Mouse (Mus musculus) cerebellum, adult 18-20 months (tissue): ENCODE measurements around the gene Stub1.

Source experiments
- DNase-seq, 2 experiments: peaks; one replicate each; pipeline ENCODE4 v3.0.0; 2021

Stub1 gene

DNA sequence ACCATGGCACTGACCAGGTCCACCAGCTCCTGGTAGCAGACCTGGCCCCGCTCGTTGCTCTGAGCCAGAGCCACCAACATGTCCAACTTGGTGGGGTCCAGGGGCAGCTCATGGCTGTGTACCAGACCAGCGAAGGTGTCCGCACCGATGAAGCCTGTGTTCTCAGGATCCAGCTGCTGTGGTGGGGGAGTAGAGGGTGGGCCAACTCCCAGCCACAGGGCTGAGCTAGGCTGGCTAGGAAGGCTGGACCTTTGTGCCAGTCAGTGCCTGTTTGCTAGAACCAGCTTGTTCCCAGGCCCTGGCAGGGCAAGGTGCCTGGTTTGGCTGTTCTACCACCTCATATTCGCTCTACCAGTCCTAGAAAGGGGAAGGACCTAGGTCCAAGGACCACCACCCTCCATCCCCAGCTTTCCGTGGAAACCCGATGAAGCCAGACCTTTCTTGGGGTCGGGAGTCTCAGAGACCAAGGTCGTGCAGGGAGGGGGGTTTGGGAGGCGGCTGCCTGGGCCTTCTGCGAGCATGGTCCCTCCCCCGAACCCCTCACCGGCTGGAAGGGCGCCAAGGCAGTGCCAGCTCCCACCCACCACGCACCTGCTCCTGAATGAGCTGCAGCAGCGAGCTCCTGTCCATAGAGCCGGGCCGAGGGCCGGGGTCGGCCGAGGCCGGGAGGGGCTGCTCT, 3.3 kb upstream of the Stub1 start:
- no peak for DNase-seq

DNA sequence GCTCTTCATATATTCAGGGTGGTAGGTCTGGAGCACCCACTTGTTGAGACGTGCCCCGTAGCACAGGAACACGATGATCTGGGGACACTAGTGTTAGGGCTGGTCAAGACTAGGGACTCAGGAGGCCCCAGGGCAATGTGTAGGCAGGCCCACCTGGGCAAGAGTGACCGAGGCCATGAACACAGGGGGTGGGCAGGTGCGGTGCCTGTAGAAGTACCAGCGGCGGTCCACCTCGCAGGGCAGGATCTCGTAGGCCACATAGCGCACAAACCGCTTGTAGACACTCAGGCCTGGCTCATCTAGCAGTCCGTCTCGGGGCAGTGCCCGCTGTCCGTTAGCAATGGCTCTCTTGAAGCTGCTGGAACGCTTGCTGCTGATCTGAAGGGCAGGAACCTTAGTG, 2.6 kb upstream of the Stub1 start:
- DNase-seq, result peak in 1 of 2 experiments; percentile 42

DNA sequence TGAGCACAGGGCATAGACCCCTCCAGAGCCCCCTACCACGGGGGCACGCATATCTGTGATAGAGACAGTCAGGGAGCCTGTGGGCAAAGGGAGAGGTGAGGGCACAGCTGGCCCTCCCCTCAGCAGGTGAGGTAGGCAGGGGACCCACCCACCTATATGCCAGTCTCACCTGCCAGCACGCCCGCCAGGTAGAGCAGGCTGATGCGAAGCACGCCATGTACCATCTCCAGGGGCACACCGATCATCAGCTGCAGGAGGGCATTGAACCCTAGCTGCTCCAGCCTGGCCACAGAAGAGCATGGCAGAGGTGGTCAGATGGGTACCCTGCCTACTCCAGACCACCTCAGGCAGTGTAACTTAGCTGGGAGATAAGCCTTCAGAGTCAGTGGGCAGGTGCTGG, 2.1 kb upstream of the Stub1 start:
- DNase-seq, result peak in 1 of 2 experiments; percentile 25

DNA sequence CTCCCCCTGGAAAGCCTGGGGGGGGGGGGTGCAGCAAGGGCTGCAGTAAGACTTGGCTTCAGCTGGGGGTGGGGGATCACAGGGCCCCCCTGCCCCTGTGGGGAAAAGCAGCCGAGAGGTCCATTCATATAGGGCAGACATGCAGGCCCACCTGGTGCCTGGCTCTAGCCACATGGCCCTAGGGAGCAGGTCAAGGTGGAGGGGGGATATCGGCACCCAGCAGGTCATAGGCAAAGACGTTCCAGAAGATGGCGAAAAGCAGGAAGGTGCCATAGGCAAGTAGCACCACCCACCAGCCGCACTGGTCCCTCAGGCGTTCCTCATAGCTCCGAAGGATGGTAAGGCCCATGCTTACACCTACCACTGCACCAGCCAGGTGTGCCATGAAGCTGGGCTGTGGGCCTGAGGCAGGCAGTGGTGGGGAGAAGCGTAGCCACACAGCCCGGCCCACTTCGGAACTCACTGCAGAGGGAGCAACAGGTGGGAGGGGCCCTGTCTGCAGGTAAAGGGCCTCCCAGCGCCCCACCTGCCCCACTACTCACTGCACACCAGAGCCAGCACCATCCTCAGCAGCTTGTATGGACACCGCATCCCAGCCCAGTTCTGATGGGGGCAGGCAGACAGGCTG, 1.5 kb upstream of the Stub1 start:
- peak in 1 of 2 experiments; percentile 46 for DNase-seq

DNA sequence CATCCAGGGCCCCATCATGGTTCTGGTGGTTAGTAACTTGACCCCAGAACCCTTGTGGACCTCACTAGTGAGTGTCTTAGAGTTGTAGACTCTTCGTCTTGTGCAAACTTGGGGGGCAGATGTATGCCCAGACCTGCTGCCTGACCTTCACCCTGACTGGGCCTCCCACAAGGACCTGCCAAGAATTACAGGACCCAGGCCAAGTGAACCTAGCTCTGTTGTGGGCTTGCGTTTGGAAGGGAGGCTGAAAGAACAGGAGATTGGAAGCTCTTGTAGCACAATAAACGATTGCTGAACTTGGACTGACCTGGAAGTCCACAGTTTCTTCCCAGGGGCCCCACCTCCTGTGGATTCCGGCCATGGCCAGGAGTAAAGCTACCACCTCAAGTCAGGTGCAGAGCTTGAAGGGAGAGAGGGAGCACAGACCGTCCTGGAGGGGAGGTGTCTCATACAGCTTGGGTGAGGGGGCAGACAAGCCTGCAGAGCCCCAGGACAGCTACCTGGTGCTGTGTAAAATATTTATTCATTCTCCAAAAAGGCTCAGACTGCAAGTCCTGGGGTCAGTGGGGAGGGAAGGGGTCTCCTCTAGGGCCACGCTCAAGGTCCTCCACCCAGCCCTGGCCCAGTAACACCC, 874 bp upstream of the Stub1 start:
- DNase-seq, result peak in 1 of 2 experiments; percentile 34

DNA sequence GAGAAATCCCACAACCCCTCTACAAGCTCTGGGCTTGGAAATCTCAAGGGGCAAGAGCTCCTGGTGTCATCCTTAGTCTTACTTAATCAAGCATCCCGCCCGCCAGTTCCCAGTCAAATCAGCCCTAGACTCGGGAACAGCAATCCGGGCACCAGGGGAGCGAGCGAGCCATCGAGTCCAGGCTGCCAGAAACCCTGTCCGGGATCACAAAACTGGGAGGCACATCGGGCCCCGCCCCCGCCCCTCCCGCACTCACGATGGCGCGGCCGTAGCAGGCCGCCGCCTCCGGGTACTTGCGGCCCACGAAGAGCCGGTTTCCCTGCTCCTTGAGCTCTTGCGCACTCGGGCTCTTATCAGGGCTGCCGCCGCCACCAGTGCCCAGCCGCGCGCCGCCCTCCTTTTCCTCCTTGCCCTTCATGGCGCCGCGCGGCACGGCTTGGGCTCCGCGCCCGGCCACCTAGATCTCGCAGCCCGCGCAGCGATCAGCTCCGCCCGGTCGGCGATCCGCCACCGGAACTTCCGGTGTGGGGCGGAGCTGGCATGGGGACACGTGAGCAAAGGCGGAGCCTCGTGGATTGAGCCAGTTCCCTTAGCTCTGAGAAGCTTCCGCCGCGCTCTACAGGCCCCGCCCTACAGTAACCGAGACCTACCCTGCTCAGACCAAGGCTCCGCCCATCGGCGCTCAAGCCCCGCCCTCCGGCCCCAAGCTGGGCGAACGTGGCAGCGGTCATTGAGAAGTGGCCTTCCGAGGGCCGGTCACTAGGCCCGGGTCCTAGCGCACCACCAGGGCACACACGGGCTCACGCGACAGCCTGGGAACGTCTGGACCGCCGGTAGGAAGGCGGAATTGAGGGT, 541 bp downstream of the Stub1 start:
- peak; percentile 99 for DNase-seq

DNA sequence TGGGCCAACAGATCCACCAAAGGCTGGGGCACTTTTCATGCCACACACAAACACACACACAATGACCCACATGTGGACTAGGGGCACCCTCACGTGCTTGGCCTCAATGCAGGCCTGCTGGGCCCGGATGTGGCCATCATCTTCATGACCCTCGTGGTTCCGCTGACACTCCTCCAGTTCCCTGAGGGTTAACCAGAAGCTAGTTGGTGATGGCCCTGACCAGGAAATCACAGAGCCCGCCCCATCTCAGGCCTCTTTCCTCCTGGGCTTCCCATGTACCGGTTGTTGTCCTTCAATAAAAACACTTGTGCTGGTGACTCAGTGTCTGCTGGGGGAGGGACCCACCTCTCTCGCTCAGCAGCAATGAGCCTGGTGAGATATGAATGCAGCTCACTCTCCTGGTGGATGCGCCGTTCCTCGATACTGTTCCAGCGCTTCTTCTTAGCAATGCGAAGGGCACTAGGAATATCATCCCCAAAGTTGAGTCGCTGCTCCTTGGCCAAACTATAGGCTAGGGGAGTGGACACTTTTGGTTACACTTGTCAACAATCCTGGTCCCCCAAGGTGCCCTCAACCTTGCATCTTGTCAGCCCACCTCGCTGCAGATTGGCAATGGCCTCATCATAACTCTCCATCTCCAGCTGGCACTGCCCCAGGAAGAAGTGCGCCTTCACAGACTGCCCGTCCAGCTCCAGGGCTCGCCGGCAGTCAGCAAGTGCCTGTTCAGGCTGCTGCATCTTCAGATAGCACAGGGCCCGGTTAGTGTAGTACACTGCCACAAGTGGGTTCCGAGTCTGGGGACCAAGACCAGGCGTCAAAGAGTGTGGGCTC, 1.5 kb downstream of the Stub1 start:
- peak; percentile 53 to 60 for DNase-seq

DNA sequence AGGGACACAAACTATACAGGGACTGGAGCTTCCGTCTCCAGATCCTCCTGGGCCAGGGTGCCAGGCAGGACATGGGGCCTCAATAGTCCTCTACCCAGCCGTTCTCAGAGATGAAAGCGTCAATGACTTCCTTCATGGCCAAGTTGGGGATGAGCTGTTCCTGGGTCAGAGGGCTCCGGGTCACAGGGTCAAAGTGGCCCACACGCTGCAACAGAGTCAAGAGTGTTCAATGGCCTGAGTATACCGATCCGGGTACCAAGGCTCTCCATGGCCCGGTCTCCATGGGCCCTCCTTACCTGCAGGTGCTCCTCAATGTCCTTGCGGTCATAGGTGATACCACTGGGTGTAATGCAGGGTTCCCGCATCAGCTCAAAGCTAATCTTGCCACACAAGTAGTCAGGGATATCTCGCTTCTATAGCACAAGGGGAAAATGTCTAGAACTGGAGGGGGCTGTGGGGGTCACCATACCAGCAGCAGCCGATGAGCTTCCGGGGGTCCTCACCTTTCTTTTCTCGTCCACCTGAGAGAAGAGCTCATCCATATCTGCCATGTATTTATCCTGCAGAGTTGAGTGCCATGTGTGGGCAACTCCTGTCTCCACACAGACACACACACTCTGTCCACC, 2.3 kb downstream of the Stub1 start:
- no peak for DNase-seq

DNA sequence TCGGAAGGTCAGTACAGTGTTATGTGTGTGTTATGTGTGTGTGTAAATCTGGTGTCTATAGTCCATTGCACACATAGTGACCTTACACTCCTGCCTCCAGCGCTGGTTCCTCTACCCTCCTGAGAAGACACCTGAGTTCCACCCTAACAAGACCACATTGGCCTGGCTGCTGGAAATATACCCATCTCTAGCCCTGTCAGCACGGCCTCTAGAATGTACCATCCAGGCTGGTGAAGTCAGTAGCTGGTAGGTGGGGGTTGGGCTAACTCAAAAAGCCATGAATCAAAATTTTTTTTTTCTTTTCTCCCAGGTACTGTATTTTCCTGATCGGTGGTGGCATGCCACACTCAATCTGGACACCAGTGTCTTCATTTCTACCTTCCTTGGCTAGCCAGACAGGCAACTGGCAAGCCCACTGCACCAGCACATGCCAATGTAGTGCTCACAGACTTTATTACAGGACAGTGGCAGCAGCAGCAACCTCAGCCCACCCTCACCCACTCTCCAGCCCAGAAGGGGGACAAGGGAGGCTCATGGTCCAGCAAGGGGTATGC, 2.9 kb downstream of the Stub1 start:
- no peak for DNase-seq

DNA sequence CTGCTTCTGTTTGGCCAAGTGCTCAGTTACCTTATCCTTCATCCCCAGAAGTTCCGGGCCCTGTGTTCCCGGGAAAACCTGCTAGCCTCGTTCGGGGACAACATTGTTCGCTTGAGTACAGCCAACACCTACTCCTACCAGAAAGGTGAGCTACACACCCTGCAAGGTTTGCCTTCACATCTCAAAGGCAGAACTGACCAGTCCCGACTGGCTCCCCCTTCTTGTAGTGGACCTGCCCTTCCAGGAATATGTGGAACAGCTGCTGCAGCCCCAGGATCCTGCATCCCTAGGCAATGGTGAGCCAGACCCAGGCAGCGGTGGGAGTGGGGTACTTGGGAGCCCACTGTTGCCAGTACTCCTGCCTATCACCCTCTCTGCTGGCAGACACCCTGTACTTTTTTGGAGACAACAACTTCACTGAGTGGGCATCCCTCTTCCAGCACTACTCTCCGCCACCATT, 3.6 kb downstream of the Stub1 start:
- peak in 1 of 2 experiments; percentile 26 for DNase-seq

DNA sequence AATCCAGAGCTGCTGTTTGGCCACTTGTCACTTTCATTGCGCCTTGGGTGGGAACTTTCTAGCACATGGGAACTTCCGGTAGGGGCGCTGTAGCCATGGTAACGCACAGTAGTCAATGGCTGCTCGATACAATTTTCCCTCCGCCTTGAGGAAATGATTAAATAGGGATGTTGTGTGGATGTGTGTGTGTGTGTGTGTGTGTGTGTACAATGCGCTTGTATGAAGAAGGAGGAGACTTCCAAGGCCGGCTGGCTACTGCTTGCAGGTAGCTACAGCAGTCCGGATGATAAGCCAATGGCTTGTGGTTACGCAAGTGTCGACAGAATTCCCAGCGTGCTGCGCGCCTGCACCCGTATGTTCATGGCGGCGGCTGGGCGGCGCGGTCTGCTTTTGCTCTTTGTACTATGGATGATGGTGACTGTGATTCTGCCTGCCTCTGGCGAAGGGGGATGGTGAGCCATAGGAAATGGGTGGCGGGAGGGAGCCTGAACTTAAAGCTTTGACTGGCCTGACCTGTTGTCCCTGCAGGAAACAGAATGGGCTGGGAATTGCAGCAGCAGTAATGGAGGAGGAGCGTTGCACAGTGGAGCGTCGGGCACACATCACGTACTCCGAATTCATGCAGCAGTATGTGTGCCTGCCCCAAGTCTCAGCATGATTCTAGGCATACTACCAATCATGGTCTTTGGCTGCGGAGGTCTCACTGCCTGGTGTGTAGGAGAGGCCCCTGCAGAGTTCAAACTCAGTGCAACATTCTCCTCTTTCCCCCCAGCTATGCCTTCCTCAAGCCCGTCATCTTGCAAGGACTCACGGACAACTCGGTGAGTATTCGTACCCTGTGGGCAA, 4.3 kb downstream of the Stub1 start, which contains the start of gene Jmjd8:
Gene Jmjd8, plus strand, starts transcription at position 156 of the 846 bp plus-strand sequence.
- DNase-seq, result peak; percentile 86 to 87

DNA sequence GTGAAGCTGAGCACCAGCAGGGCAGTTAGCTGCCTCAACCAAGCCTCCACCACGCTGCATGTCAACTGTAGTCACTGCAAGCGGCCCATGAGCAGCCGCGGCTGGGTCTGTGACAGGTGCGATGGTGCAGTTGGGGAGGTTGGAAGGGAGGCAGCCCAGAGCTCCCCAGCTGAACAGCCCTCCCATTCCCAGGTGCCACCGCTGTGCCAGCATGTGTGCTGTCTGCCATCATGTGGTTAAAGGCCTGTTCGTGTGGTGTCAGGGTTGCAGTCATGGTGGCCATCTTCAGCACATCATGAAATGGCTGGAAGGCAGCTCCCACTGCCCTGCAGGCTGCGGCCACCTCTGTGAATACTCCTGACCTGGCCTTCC, 5.0 kb downstream of the Stub1 start:
- peak in 1 of 2 experiments; percentile 25 for DNase-seq

DNA sequence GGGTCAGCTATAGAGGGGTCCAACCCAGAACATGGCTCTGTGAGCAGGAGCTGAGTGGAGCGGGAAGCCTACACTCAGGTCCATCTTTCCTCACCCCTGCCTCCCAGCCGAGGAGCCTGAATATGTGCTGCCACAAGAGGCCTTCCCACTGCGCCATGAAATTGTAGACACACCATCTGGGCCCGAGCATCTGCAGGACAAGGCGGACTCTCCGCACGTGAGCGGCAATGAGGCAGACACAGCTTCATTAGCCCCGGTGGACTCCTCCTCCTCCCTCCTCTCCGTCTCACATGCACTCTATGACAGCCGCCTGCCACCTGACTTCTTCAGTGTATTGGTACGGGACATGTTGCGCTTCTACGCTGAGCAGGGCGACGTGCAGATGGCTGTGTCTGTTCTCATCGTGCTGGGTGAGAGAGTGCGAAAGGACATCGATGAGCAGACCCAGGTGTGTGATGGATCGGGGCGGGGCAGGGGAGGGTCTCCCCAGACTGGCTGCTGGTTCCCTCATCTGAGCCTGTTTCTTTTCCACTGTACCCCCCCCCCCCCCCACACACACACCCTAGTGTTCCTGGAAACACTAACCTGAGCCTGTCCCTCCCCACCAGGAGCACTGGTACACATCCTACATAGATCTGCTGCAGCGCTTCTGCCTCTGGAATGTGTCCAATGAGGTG, 5.5 kb downstream of the Stub1 start:
- no peak for DNase-seq

DNA sequence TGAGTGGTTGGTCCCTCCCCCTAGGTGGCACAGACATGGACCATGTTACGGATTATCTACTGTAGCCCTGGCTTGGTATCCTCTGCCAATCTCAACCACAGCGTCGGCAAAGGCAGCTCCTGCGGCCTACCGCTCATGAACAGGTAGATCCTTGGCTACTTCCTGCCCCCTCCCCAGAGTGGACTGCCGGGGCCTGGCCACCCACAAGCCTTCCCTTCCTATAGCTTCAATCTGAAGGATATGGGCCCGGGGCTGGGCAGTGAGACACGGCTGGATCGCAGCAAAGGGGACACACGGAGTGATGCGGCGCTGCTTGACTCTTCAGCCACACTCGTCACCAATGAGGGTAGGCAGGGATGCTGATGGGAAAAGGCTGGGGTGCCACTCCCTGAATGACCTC, 6.2 kb downstream of the Stub1 start:
- DNase-seq, result no peak

DNA sequence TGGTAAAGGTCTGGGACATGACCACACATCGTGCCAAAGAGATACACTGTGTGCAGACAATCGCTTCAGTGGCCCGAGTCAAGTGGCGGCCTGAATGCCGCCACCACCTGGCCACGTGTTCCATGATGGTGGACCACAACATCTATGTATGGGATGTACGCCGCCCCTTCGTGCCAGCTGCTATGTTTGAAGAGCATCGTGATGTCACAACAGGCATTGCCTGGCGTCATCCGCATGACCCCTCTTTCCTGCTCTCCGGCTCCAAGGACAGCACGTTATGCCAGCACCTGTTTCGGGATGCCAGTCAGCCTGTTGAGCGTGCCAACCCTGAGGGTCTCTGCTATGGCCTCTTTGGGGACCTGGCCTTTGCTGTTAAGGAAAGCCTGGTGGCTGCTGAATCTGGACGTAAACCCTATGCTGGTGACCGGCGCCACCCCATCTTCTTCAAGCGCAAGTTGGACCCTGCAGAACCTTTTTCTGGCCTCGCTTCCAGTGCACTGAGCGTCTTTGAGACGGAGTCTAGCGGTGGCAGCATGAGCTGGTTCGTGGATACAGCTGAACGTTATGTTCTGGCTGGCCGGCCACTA, 7.1 kb downstream of the Stub1 start:
- no peak for DNase-seq

DNA sequence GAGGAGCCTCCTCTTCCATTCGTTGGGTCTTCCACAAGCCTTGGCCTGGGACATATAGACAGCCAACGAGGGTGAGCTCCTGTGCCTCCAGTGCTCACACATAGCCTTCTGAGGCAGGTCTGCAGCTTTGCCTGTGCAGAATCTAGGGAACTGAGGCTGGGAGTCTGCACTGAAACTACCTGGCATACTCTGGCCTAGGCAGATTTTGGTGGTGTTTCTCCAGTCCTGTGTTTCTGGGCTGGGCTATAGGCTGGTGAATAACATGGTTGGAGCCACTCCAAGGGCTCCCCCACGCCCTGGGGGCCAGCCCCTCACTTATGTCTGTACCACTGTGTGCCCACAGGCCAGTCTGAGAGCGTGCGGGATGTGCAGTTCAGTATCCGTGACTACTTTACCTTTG, 7.9 kb downstream of the Stub1 start:
- DNase-seq, result peak in 1 of 2 experiments; percentile 23

DNA sequence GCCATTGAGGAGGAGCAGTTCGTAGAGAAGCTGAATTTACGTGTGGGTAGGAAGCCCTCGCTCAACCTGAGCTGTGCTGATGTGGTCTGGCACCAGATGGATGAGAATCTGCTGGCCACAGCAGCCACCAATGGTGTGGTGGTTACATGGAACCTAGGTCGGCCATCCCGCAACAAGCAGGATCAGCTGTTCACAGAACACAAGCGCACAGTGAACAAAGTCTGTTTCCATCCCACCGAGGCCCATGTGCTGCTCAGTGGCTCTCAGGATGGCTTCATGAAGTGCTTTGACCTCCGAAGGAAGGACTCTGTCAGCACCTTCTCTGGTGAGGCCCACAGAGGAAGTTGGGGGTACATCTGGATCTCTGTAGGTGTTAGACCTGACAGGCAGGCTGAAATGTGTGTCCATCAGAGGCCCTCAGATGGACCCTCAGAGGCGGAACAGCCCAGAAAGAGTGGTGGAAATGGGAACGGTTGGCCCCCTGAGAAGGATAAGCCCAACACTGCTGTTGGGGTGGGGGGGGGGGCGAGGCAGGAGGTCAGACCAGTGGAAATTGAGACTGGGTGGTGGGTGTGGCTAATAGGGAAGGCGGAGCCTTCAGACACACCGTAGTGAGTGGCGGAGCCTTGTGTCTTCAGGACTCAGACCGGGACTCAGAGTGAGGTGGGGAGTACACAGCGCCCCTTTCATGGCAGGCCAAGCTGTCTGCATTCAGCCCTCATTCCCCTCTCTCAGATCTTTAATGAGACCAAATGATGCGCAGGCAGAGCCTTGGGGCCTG, 8.7 kb downstream of the Stub1 start:
- no peak for DNase-seq

DNA sequence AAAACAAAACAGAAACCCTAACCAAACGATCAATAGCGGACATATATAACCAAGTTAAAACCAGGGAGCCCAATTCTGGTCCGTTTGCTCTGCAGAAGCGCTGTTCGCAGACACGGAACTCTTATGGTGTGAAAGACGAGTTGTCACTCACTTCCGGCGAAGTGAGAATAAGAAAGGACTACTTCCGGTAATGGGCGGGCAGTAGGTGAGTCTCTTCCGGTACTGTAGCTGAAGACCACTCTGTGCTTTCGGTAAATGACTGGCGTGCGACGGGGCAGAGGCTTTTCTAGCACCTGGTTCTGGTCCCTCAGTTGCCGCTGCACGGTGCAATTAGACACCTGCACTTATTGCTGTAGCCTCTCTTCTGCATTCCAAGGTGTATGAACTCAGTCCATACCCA, 9.8 kb downstream of the Stub1 start, which contains the start of gene Wdr24:
Gene Wdr24, plus strand, starts transcription at position 176 of the 400 bp plus-strand sequence.
- DNase-seq, result peak; percentile 75 to 84
